In genomic region chr12:73564795-73565619, GRCm38 (mm10) we compare ENCODE assay signal across 8 mouse cellular contexts. TPM values are rescaled to one million over a fixed set of nuclear protein-coding genes. Genes with fewer than 3 reads are reported as not detected.
DNase-seq lines count a peak whose midpoint lies in the region; ATAC-seq and TF ChIP-seq lines count a peak whose summit lies in the region.

No protein-coding gene starts in this region.

- no peaks in the 10 kb centered on the region for H3K36me3 ChIP-seq in liver, adult 2 months (ENCODE audit: control insufficient read depth, insufficient read depth, low read length)
- no peaks in the 10 kb centered on the region for H3K36me3 ChIP-seq in heart, postnatal 0 days (replicated peaks; ENCODE audit: control insufficient read depth, insufficient read depth, low read length)
- H3K36me3 ChIP-seq in liver, postnatal 0 days (replicated peaks; ENCODE audit: insufficient read depth, low read length), result no peaks in the 10 kb centered on the region
- H3K36me3 ChIP-seq in small intestine, adult 2 months (ENCODE audit: control insufficient read depth, insufficient read depth, low read length), result no peaks in the 10 kb centered on the region

- peak; percentile 45 for DNase-seq in liver, adult 2 months (ENCODE audit: extremely low read depth, low read depth, low spot score)
- no peak for DNase-seq in liver
- DNase-seq in c-Kit-positive CD71-positive TER-119-positive erythroid progenitor cells, embryonic 14.5 days (ENCODE audit: low spot score), result peak; percentile 47
- peak; percentile 58 for DNase-seq in heart, postnatal 0 days (ENCODE audit: low spot score)
- DNase-seq in liver, postnatal 0 days, result no peak
- no peak for DNase-seq in spleen, postnatal 36 days (ENCODE audit: low spot score in 2 of 2)
- DNase-seq in gastrocnemius, adult 18-20 months (ENCODE audit: low spot score), result no peak

- ATAC-seq in heart, postnatal 0 days (ENCODE audit: insufficient read depth, low read depth), result no peak
- ATAC-seq in liver, postnatal 0 days, result no peak

- H3K9me3 ChIP-seq in heart, postnatal 0 days (replicated peaks; ENCODE audit: control insufficient read depth, low read length), result no peaks in the 10 kb centered on the region
- H3K9me3 ChIP-seq in liver, postnatal 0 days (ENCODE audit: low read length), result no peaks in the 10 kb centered on the region

- TF ChIP-seq CTCF in liver, adult 2 months (IDR thresholded peaks at IDR 0.05; ENCODE audit: low read depth, low read length), result peak; percentile 63
- peak; percentile 49 for TF ChIP-seq CTCF in heart, postnatal 0 days (IDR thresholded peaks at IDR 0.05; ENCODE audit: low read depth)
- TF ChIP-seq CTCF in liver, postnatal 0 days (IDR thresholded peaks at IDR 0.05; ENCODE audit: low read depth), result peak; percentile 50
- no peak for TF ChIP-seq CTCF in small intestine, adult 2 months (IDR thresholded peaks at IDR 0.05; ENCODE audit: extremely low read depth, insufficient read length, insufficient replicate concordance, low read depth, low read length)

- no peak overlapping the region for H3K4me3 ChIP-seq in liver, adult 2 months (ENCODE audit: insufficient read depth, low read depth, low read length)
- peak overlapping the region; percentile 43 for H3K4me3 ChIP-seq in heart, postnatal 0 days (ENCODE audit: low read depth, low read length)
- H3K4me3 ChIP-seq in liver, postnatal 0 days (ENCODE audit: low read depth, low read length), result peak overlapping the region; percentile 27
- H3K4me3 ChIP-seq in small intestine, adult 2 months (ENCODE audit: low read depth, low read length), result peak overlapping the region; percentile 20; the same call in 1 of the 2 replicates

- TF ChIP-seq EP300 in heart, postnatal 0 days (IDR thresholded peaks at IDR 0.05; ENCODE audit: low read depth), result no peak
- no peak for TF ChIP-seq EP300 in liver, postnatal 0 days (IDR thresholded peaks at IDR 0.05; ENCODE audit: low read depth)

- H3K27ac ChIP-seq in liver, adult 2 months (replicated peaks; ENCODE audit: insufficient read depth, low read depth, low read length), result no peak overlapping the region
- H3K27ac ChIP-seq in heart, postnatal 0 days (ENCODE audit: low read depth), result no peak overlapping the region
- H3K27ac ChIP-seq in liver, postnatal 0 days (ENCODE audit: low read depth), result no peak overlapping the region
- H3K27ac ChIP-seq in small intestine, adult 2 months (ENCODE audit: insufficient read depth, low read depth, low read length), result no peak overlapping the region

- H3K27me3 ChIP-seq in liver, adult 2 months (ENCODE audit: control insufficient read depth, insufficient read depth, low read length), result no peaks in the 10 kb centered on the region
- H3K27me3 ChIP-seq in heart, postnatal 0 days (ENCODE audit: control insufficient read depth, insufficient read depth, low read length), result no peaks in the 10 kb centered on the region
- no peaks in the 10 kb centered on the region for H3K27me3 ChIP-seq in liver, postnatal 0 days (ENCODE audit: insufficient read depth, low read length)
- H3K27me3 ChIP-seq in small intestine, adult 2 months (ENCODE audit: control insufficient read depth, insufficient read depth, low read length), result peaks cover 3% of the 10 kb centered on the region; the same call in 1 of the 2 replicates

- H3K4me2 ChIP-seq in heart, postnatal 0 days (ENCODE audit: low read depth, low read length), result peak overlapping the region; percentile 80
- H3K4me2 ChIP-seq in liver, postnatal 0 days (ENCODE audit: low read depth, low read length), result peak overlapping the region; percentile 65

- no peak overlapping the region for H3K9ac ChIP-seq in liver, adult 2 months (ENCODE audit: low read depth, low read length)
- H3K9ac ChIP-seq in heart, postnatal 0 days (replicated peaks; ENCODE audit: low read depth, low read length), result peak overlapping the region; percentile 51; the same call in 1 of the 2 replicates
- no peak overlapping the region for H3K9ac ChIP-seq in liver, postnatal 0 days (replicated peaks)

- no peak for TF ChIP-seq POLR2A in liver, adult 2 months (IDR thresholded peaks at IDR 0.05; ENCODE audit: extremely low read depth, insufficient read depth, low read length)
- TF ChIP-seq POLR2A in small intestine, adult 2 months (IDR thresholded peaks at IDR 0.05; ENCODE audit: low read depth, low read length), result no peak

- WGBS in liver, adult 2 months, result 14% methylated on average over 21 of the region's 21 CpGs
- WGBS in heart, postnatal 0 days, result 8% methylated on average over 21 of the region's 21 CpGs
- WGBS in liver, postnatal 0 days (ENCODE audit: insufficient replicate concordance), result 12% methylated on average over 21 of the region's 21 CpGs
- 15% methylated on average over 21 of the region's 21 CpGs for WGBS in small intestine, adult 2 months

- H3K79me2 ChIP-seq in liver, adult 2 months (ENCODE audit: control insufficient read depth, insufficient read depth, low read length), result no peaks in the 10 kb centered on the region

- no peaks in the 10 kb centered on the region for H3K4me1 ChIP-seq in liver, adult 2 months (ENCODE audit: control insufficient read depth, insufficient read depth, low read length)
- H3K4me1 ChIP-seq in heart, postnatal 0 days (ENCODE audit: control insufficient read depth, insufficient read depth), result no peaks in the 10 kb centered on the region
- H3K4me1 ChIP-seq in liver, postnatal 0 days (ENCODE audit: insufficient read depth), result peaks cover 6% of the 10 kb centered on the region; the same call in 1 of the 2 replicates
- H3K4me1 ChIP-seq in small intestine, adult 2 months (ENCODE audit: control insufficient read depth, insufficient read depth, insufficient read length, low read length), result no peaks in the 10 kb centered on the region

RNA-seq across cellular contexts. Expression of gene Tmem30b, which starts 18.8 kb away (rescaled TPM):
- 18.9 and 24.4 TPM in 2 replicates for total RNA-seq in liver, adult 2 months (2014; rRNA removed)
- polyA plus RNA-seq in liver, adult 2 months (2012; rRNA removed), result 23.1 and 23.3 TPM in 2 replicates
- total RNA-seq in heart, postnatal 0 days (2014; rRNA removed; ENCODE audit: low replicate concordance), result 0.31 and 1.9 TPM in 2 replicates
- 0.14 and 0.25 TPM in 2 replicates for polyA plus RNA-seq in heart, postnatal 0 days (2015; fragmentation: Nextera tagmentation; extraction: Ambion mirVana)
- polyA plus RNA-seq in liver, postnatal 0 days (2015; fragmentation: Nextera tagmentation; extraction: Ambion mirVana), result 40.7 and 42.3 TPM in 2 replicates
- 123 and 184 TPM in 2 replicates for polyA plus RNA-seq in small intestine, adult 2 months (2012; rRNA removed)
- under 1 TPM; 0.11 to 0.74 TPM for total RNA-seq in gastrocnemius, adult 18-20 months (2021)

RNA-seq across cellular contexts. Expression of gene Prkch, which starts 19.6 kb away (rescaled TPM):
- 5.3 and 5.9 TPM in 2 replicates for total RNA-seq in liver, adult 2 months (2014; rRNA removed)
- 1.3 and 1.5 TPM in 2 replicates for polyA plus RNA-seq in liver, adult 2 months (2012; rRNA removed)
- 20.5 and 20.8 TPM in 2 replicates for total RNA-seq in heart, postnatal 0 days (2014; rRNA removed; ENCODE audit: low replicate concordance)
- 7.4 and 7.9 TPM in 2 replicates for polyA plus RNA-seq in heart, postnatal 0 days (2015; fragmentation: Nextera tagmentation; extraction: Ambion mirVana)
- 2.3 and 2.4 TPM in 2 replicates for polyA plus RNA-seq in liver, postnatal 0 days (2015; fragmentation: Nextera tagmentation; extraction: Ambion mirVana)
- polyA plus RNA-seq in small intestine, adult 2 months (2012; rRNA removed), result 1.9 and 3.2 TPM in 2 replicates
- 1 to 10 TPM; 4.4 to 5.0 TPM for total RNA-seq in gastrocnemius, adult 18-20 months (2021)

Comparison
In these comparisons a context has a peak if more than half of its experiments do, and no peak if none do; other contexts are left out.
1. DNase-seq: peak in liver, adult 2 months (single experiment), c-Kit-positive CD71-positive TER-119-positive erythroid progenitor cells, embryonic 14.5 days (single experiment) and heart, postnatal 0 days (single experiment); none in liver (single experiment), liver, postnatal 0 days (single experiment), spleen, postnatal 36 days (0 of 2) and gastrocnemius, adult 18-20 months (single experiment).
2. RNA of gene Tmem30b, which starts 18.8 kb away (polyA plus RNA-seq): 123 to 184 TPM in small intestine, adult 2 months, 40.7 to 42.3 TPM in liver, postnatal 0 days and 23.1 to 23.3 TPM in liver, adult 2 months; 0.14 to 0.25 TPM in heart, postnatal 0 days; every median in the first group is over 10 times any median in the second.